Mouse (Mus musculus) neural tube, embryonic 12.5 days (tissue): ENCODE data around the gene Galp. TPM values are rescaled to one million over a fixed set of nuclear protein-coding genes. Genes with fewer than 3 reads are reported as not detected.

ENCODE experiments used
- ATAC-seq: fragments of 200-750 bp; cut with Nextera tagmentation; 2 replicates; pipeline ENCODE4 v1.8.0; 2017; ENCODE audit warnings: low read depth, mild to moderate bottlenecking, moderate TSS enrichment, moderate library complexity; ENCODE audit not compliant: low FRiP score
- H3K27ac ChIP-seq: fragments of 300-500 bp; sonication (generic); 2 replicates; pipeline ENCODE4 v1.5.1; 2016
- H3K27me3 ChIP-seq: fragments of 300-500 bp; sonication (generic); replicated peaks from 2 replicates; pipeline ENCODE4 v1.6.1; 2016; ENCODE audit warnings: mild to moderate bottlenecking
- H3K36me3 ChIP-seq: fragments of 300-500 bp; sonication (generic); 2 replicates; pipeline ENCODE4 v1.6.1; 2016; ENCODE audit warnings: mild to moderate bottlenecking
- H3K4me1 ChIP-seq: fragments of 300-500 bp; sonication (generic); 2 replicates; pipeline ENCODE4 v1.6.1; 2016
- H3K4me2 ChIP-seq: fragments of 300-500 bp; sonication (generic); replicated peaks from 2 replicates; pipeline ENCODE4 v1.6.1; 2016; ENCODE audit warnings: mild to moderate bottlenecking
- H3K4me3 ChIP-seq: fragments of 300-500 bp; sonication (generic); 2 replicates; pipeline ENCODE4 v1.5.1; 2016
- H3K9ac ChIP-seq: fragments of 300-500 bp; sonication (generic); 2 replicates; pipeline ENCODE4 v1.6.1; 2016; ENCODE audit warnings: mild to moderate bottlenecking
- H3K9me3 ChIP-seq: fragments of 300-500 bp; sonication (generic); 2 replicates; pipeline ENCODE4 v1.6.1; 2016; ENCODE audit warnings: mild to moderate bottlenecking
- WGBS: fragments of 180-500 bp; shearing (Covaris S2); methylation state at CpG from one replicate; pipeline ENCODE4 v1.1.7; 2016; 5-methylcytosine and 5-hydroxymethylcytosine counted together
- polyA plus RNA-seq: library from polyadenylated mRNA; unstranded; fragments of >200 nt; fragmentation: Nextera tagmentation; extraction: Ambion mirVana; gene quantifications from 2 replicates; pipeline ENCODE4 v1.2.1, GENCODE M21; 2016

Galp gene
- polyA plus RNA-seq, 1 experiment from 2014 or later = not detected

GRCm38 (mm10) chr7:6265695-6266094 is 68.8 kb downstream of the Galp start:
- Histone ChIP-seq H3K4me3 (no peak overlapping the region), H3K36me3 (no peaks in the 10 kb centered on the region), H3K9me3 (no peaks in the 10 kb centered on the region), H3K4me2 (no peak overlapping the region), H3K9ac (no peak overlapping the region), H3K4me1 (no peaks in the 10 kb centered on the region), H3K27ac (no peak overlapping the region), H3K27me3 (no peaks in the 10 kb centered on the region)
- ATAC-seq = no peak
- WGBS = 71% methylated on average over 8 of the region's 8 CpGs

Other genes with a start within 250 kb of the Galp start
- gene Vmn1r65, start 186.1 kb upstream of the Galp start, polyA plus RNA-seq = not detected in 2 replicates
- not detected in 2 replicates for gene Nlrp4c, start 151.9 kb upstream of the Galp start, polyA plus RNA-seq
- 36.4 and 37.0 TPM in 2 replicates for gene Zfp787, start 41.1 kb upstream of the Galp start, polyA plus RNA-seq
- gene Zfp444, start 24.9 kb upstream of the Galp start, polyA plus RNA-seq = 78.1 and 86.0 TPM in 2 replicates
- not detected in 2 replicates for gene Zscan5b, start 25.2 kb downstream of the Galp start, polyA plus RNA-seq
- not detected in 2 replicates for gene Epp13, start 55.6 kb downstream of the Galp start, polyA plus RNA-seq
- gene Zfp667, start 89.5 kb downstream of the Galp start, polyA plus RNA-seq = 15.1 and 15.4 TPM in 2 replicates
- 8.0 and 10.1 TPM in 2 replicates for gene Zfp583, start 134.2 kb downstream of the Galp start, polyA plus RNA-seq
- 3.7 and 5.2 TPM in 2 replicates for gene Gm3854, start 146.7 kb downstream of the Galp start, polyA plus RNA-seq
- 2.0 and 3.1 TPM in 2 replicates for gene Zfp78, start 166.2 kb downstream of the Galp start, polyA plus RNA-seq
- gene Zfp28, start 186.2 kb downstream of the Galp start, polyA plus RNA-seq = 15.5 and 15.6 TPM in 2 replicates
- gene Smim17, start 201.6 kb downstream of the Galp start, polyA plus RNA-seq = 1.5 and 1.7 TPM in 2 replicates
- gene Gm20715, start 213.2 kb downstream of the Galp start, polyA plus RNA-seq = not detected in 2 replicates
- not detected in 2 replicates for gene Olfr1344, start 241.6 kb downstream of the Galp start, polyA plus RNA-seq